Mouse (Mus musculus) heart, adult 18-20 months (tissue): Measurements from ENCODE around the gene Eml2. TPM values are rescaled to one million over a fixed set of nuclear protein-coding genes. Genes with fewer than 3 reads are reported as not detected.
A peak's percentile ranks its signal among the peaks of the same experiment; 100 is the strongest.

ENCODE experiments used
- DNase-seq, 2 experiments: peaks; one replicate each; pipeline ENCODE4 v3.0.0; 2021 to 2022; ENCODE audit warnings: mixed read lengths in 1 of 2
- total RNA-seq, 2 experiments: library from RNA; stranded (reverse); gene quantifications; 2 replicates each; pipeline ENCODE4 v1.2.3; 2021

Gene Eml2
- total RNA-seq, 2 experiments from 2014 or later = 36.7 to 38.7 TPM

GRCm38 (mm10) chr7:19162928-19163327 lies 13.3 kb upstream of the Eml2 start:
- DNase-seq = no peak

DNA sequence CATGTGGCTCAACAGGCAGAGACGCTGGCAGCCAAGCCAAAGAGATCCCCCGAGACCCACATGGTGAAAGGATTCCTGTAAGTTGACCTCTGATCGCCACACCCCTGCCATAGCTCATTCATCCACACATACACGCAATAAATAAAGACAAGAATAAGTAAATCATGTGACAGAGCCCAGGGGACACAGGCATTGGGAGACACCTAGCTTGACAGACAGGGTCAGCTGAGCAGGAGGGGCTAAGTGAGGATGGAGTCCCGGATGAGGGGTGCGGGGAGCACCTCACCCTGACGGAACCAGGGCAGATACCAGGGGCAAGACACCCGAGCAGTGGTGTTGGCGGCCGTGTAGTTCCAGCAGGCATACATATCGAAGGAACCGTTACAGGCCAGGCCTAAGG lies 12.5 kb upstream of the Eml2 start:
- DNase-seq = no peak

GRCm38 (mm10) chr7:19164189-19164588 lies 12.0 kb upstream of the Eml2 start:
- DNase-seq = no peak

DNA sequence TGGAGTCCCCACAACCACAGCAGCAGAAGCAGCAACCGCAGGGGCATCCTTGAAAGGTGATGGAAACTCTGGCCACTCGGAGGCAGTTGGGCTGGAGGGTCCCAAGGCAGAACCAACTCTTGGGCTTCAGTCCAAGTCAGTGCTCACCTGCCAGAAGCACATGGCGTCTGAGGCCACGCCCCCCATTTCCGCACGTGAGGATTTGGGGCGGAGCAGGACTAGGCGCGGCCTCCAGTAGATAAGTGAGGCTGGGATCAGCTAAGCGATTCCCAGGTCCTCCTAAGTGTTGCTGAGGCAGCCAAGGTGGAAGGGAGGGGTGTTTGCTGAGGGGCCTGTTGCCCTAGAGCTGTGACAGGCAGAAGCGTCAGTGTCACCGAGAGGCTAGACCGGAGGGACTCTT lies 11.2 kb upstream of the Eml2 start:
- no peak for DNase-seq

DNA sequence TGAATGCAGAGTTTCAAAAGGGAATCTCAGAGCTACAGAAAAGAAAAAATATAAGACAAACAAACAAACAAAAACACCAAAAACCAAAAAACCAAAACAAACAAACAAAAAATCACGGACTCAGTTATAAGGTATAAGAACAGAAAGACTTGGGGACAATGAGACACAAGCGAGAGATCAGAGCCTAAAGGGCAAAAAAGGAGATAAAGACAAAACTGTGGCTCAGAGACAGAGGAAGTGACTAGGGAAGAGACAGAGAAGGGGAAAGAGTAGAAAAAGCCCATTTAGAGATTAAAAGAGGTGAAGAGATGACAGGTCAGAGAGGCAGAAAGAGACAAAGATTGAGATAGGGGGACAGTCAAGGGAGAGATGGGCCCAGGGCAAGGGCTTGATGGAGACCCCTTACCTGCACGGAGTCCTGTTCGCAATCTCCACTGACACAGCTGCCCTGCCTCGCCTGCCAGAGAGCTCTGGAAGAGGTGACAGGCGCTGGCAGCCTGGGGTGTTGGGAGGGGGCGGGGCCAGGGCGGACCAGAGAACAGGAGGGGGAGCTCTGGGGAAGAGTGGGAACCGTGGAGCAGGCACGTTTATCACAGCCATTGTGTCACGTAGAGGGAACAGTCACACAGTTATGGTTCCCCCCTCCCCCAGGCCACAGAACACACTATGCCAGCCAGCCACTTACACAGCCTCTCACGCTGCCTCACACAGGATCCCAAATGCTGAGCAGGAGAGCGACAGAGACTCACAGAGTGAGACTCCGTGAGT lies 10.4 kb upstream of the Eml2 start, which contains the start of gene Gipr:
TSS of gene Gipr (minus strand) at position 472 of the 768 bp plus-strand sequence.
- peak; percentile 59 for DNase-seq

DNA sequence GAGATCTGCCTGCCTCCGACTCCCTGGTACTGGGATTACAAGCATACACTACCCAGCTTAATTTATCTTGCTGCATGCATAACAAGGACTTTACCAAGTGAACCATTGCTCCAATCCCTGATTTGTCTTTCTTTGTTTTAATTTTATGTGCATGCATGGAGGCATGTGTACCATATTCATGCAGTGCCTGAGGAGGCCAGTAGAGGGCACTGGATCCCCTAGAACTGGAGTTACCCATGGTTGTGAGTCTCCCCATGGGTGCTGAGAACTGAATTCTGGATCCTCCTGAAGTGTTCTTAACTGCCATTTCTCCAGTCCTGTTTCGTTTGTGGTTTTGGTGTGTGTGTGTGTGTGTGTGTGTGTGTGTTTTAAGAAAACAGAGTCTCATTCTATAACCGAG lies 9.2 kb upstream of the Eml2 start:
- no peak for DNase-seq

DNA sequence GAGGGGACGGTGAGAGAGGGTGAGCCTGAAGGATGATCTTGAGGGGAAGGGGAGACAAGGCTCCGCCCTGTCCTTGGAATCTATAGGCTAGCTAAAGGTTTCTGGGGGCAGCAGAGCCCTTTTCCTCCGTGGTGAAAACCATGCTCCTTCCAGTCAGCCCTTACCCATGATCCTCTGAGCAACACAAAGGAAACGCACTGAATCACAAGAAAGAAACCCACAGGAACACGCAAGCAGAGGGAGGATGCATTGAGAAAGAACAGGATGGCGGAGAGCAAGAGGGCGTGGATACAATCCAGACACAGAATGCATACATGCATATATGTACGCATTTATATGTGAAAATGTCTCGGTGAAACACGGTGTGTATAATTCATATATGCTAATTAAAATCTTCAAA lies 6.7 kb upstream of the Eml2 start:
- no peak for DNase-seq

GRCm38 (mm10) chr7:19170142-19170541 lies 6.1 kb upstream of the Eml2 start:
- DNase-seq = peak; percentile 50 to 73

DNA sequence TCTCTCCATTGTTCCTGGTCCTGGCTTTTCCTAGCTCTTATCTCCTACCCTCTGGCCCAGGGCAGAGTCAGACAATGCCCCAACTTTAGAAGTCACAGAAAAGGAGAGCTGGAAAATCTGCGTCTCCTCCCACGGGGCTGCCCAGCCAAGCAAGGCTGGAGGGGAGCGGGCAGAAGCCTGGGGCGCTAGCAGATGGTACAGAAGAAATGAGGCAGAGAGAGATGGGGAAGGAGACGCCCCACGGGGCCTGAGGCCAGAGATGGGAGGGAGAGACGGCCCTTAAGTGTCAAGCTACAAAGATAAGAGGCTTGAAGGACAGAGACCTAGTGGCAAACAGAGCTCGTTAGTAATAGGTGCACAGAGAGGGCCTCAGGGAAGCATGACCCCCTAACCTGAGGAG lies 4.4 kb upstream of the Eml2 start:
- DNase-seq = no peak

DNA sequence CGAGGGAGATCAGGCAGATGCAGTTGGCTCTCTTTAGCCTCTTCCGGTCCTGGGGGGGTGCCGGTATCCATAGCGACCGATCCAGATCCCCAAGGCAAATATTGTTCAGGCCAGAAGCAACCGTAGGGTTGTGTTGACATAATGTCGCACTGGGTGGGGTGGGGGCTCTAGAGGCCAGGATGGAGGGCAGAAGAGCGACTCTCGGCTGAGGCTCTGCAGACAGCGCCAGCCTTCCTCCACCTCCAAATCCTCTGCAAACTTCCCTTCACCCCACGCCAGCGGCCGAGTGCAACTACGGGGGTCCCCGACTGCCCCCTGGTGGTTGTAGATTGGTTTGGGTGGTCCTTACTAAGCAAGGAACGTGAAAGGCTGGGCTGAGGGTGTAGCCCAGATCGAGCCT lies 3.3 kb upstream of the Eml2 start:
- peak; percentile 81 to 92 for DNase-seq

- no peak for DNase-seq
Observed at GRCm38 (mm10) chr7:19176516-19176947, 311 bp downstream of the Eml2 start.

DNA sequence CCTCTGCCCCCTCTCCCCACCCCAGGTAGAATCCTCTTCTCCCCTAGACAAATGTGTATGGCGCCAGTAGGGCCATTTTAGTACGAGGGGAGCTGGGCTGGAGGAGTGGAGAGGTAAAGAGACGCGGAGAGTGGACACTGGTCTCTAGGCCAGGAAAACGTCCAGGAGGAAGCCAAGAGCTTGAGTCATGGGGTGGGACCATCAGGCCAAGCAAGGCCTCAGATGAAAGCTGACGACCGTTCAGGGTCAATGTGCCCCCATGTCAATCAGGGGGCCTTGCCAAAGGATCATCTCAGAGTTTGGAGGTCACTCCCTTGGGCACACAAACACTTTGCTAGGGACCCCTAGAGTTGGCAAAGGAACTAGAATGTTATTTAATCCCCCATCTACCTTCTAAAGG lies 995 bp downstream of the Eml2 start:
- no peak for DNase-seq

- DNase-seq = no peak
Observed at GRCm38 (mm10) chr7:19178035-19178434, 1.8 kb downstream of the Eml2 start.

- DNase-seq = peak; percentile 70 to 90
Observed at GRCm38 (mm10) chr7:19178443-19179092, 2.3 kb downstream of the Eml2 start.

DNA sequence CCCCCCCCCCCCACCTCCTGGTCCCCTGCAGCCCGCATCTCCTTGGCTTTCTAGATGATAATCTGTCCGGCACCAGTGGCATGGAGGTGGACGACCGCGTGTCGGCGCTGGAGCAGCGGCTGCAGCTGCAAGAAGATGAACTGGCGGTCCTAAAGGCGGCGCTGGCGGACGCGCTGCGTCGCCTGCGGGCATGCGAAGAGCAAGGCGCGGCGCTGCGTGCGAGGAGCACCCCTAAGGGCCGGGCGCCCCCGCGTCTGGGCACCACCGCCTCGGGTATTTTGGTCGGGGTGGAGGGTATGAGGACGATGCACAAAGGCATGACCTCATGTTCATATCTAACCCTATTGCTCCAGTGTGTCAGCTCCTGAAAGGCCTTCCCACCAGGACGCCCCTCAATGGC lies 3.0 kb downstream of the Eml2 start:
- peak; percentile 65 for DNase-seq

DNA sequence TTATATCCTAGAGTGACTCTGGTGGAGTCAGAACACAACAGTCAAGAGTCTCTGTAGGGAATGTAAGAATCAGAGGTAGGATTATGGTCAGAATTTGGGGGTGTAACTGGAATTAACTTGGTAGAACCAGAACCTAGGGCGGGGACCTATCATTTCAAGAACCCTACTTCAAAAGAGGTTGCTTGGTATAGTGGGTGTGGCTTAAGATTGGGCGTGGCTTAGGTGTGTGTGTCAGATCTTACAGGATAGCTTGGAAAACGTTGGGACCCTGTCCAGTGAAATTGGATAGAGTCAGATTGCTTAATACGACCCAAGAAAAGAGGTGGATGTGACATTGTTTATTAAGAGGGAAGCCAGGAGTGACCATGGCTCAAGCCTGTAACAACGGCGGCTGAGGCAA lies 3.7 kb downstream of the Eml2 start:
- no peak for DNase-seq

DNA sequence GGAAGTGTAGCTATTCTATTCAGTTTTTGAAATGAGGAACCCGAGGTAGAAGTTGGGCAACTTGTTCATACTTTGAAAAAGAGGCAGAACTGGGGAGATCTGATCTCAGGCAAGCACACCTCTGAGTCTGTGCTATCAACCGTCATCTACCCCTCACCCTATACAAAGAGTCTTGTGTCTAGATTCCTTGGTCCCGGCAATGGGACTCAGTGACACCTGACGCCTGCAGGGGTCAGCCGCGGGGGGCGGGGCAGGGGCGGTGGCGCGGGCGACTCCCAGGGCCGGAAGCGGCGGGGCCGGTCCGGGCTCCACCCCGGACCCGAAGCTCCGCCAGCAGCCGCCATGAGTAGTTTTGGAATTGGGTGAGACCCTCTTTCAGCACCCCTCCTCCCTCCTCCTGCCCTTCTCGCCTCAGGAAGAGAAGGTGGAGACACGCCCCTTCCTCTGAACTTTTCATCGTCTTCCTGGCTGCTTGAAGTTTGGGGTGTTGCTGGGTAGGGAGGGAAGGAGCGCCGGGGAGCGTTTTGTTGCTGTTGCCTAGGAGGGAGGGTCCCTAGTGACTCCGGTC lies 4.7 kb downstream of the Eml2 start:
- peak; percentile 60 to 63 for DNase-seq

- peak; percentile 35 to 39 for DNase-seq
Observed at GRCm38 (mm10) chr7:19184250-19184649, 8.0 kb downstream of the Eml2 start.

DNA sequence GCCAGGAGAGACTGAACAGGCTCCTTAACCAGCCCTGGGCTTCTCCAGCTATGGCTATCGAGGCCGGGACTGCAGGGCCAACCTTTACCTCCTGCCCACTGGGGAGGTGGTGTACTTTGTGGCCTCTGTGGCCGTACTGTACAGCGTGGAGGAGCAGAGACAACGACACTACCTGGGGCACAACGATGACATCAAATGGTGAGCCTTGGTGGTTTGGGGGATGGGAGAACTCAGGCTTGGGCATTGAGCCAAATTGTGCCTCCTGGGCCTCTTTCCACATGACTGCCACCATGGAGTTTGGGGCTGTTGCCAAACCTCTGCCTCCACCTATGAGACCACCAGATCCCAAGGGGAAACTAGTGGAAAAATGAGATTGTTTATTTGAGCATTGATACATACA lies 8.5 kb downstream of the Eml2 start:
- peak in 1 of 2 experiments; percentile 18 for DNase-seq

DNA sequence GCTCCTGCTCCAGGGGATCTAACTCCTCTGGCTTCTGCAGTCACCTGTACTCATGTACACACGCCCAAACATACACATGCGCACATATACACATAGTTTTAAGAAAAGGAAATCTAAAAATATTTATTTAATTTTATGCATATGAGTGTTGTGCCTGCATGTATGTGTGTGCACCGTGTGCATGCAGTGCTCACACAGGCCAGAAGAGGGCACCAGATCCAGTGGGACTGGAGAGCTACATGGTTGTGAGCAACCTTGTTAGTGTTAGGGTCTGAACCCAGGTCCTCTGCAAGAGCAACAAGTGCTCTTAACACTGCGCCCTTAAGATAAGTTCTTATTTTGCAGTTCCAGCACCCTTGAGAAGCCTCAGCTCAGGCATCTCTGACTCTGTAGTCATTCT lies 18.5 kb downstream of the Eml2 start:
- no peak for DNase-seq

- peak in 1 of 2 experiments; percentile 71 for DNase-seq
Observed at GRCm38 (mm10) chr7:19196676-19197075, 20.5 kb downstream of the Eml2 start.

DNA sequence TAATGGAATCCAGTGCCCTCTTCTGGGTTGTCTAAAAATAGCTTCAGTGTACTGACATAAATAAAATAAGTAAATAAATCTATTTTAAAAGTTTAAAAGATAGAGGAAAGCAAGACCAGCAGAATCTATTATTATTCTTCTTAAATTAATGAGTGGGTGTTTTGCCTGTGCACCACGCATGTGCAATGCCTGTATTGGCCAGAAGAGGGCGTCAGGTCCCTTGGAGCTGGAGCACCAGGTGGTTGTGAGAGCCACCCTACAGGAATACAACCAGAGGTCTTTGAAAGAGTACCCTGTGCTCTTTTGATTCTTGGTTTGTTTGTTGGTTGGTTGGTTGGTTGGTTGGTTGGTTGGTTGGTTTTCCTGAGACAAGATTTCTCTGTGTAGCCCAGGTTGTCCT lies 21.8 kb downstream of the Eml2 start:
- peak in 1 of 2 experiments; percentile 36 for DNase-seq

DNA sequence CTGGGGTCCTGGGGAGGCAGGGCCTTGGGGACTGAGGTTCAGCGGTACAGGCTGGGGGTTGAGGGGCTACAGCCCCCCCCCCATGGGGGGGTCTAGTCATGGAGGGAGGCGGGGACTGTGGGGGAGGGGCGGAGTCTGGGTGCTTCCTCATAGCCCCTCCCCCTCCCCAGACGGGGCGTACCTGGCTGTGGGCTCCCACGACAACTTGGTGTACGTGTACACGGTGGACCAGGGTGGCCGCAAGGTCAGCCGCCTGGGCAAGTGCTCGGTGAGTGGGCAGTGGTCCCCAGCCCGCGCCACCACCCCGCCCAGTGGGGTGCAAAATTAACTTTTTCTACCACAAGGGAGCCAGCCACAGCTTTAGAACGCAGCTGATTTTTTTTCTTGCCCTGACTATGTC lies 25.4 kb downstream of the Eml2 start:
- no peak for DNase-seq
